Mouse (Mus musculus): ENCODE data around the gene Apopt1. TPM values are rescaled to one million over a fixed set of nuclear protein-coding genes. Genes with fewer than 3 reads are reported as not detected.

Gene Apopt1
- polyA plus RNA-seq, 1 experiment from 2014 or later, result 52.5 TPM

GRCm38 (mm10) chr12:111677882-111678669, 35.0 kb upstream of the Apopt1 start, which contains the start of gene Trmt61a:
Trmt61a (plus strand) TSS chr12:111678105.
- H3K9ac ChIP-seq (ENCODE audit: low read depth, low read length), result peak within 1 kb of the TSS; percentile 72
- H3K4me3 ChIP-seq (ENCODE audit: low read depth, low read length), result peak within 1 kb of the TSS; percentile 90
- ATAC-seq (ENCODE audit: low FRiP score) (peak; percentile 87), DNase-seq (ENCODE audit: low spot score) (peak; percentile 98)
- H3K9me3 ChIP-seq (ENCODE audit: control insufficient read depth, low read length), result no peaks in the 10 kb centered on the region
- H3K4me1 ChIP-seq (replicated peaks; ENCODE audit: control insufficient read depth, insufficient read depth, low read length), result peaks cover 9% of the 10 kb centered on the region; the same call in 1 of the 2 replicates
- peak within 1 kb of the TSS; percentile 84 for H3K4me2 ChIP-seq (replicated peaks; ENCODE audit: low read depth, low read length)
- under 1% methylated on average over 51 of the region's 51 CpGs for WGBS
- no peaks in the 10 kb centered on the region for H3K27me3 ChIP-seq (ENCODE audit: control insufficient read depth, insufficient read depth, low read length)
- H3K27ac ChIP-seq (ENCODE audit: low read depth, low read length), result peak within 1 kb of the TSS; percentile 85
- H3K36me3 ChIP-seq (ENCODE audit: control insufficient read depth, insufficient read depth, low read length), result no peaks in the 10 kb centered on the region

DNA sequence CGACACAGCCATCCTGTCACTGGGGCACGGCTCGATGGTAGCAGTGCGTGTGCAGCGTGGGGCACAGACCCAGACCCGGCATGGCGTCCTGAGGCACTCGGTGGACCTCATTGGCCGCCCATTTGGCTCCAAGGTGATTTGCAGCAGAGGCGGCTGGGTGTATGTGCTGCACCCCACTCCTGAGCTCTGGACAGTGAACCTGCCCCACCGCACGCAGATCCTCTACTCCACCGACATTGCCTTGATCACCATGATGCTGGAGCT, 34.5 kb upstream of the Apopt1 start:
- H3K36me3 ChIP-seq (ENCODE audit: control insufficient read depth, insufficient read depth, low read length), result no peaks in the 10 kb centered on the region
- H3K4me3 ChIP-seq (ENCODE audit: low read depth, low read length), result peak overlapping the region; percentile 90
- peaks cover 9% of the 10 kb centered on the region; the same call in 1 of the 2 replicates for H3K4me1 ChIP-seq (replicated peaks; ENCODE audit: control insufficient read depth, insufficient read depth, low read length)
- H3K4me2 ChIP-seq (replicated peaks; ENCODE audit: low read depth, low read length), result peak overlapping the region; percentile 84
- ATAC-seq (ENCODE audit: low FRiP score) (no peak), DNase-seq (ENCODE audit: low spot score) (no peak)
- 10% methylated on average over 13 of the region's 13 CpGs for WGBS
- H3K9me3 ChIP-seq (ENCODE audit: control insufficient read depth, low read length), result no peaks in the 10 kb centered on the region
- H3K9ac ChIP-seq (ENCODE audit: low read depth, low read length), result peak overlapping the region; percentile 72
- H3K27me3 ChIP-seq (ENCODE audit: control insufficient read depth, insufficient read depth, low read length), result no peaks in the 10 kb centered on the region
- no peak overlapping the region for H3K27ac ChIP-seq (ENCODE audit: low read depth, low read length)

GRCm38 (mm10) chr12:111678997-111679396, 34.1 kb upstream of the Apopt1 start:
- ATAC-seq (ENCODE audit: low FRiP score) (no peak), DNase-seq (ENCODE audit: low spot score) (no peak)
- no peaks in the 10 kb centered on the region for H3K27me3 ChIP-seq (ENCODE audit: control insufficient read depth, insufficient read depth, low read length)
- H3K4me2 ChIP-seq (replicated peaks; ENCODE audit: low read depth, low read length), result peak overlapping the region; percentile 84
- peaks cover 9% of the 10 kb centered on the region; the same call in 1 of the 2 replicates for H3K4me1 ChIP-seq (replicated peaks; ENCODE audit: control insufficient read depth, insufficient read depth, low read length)
- no peaks in the 10 kb centered on the region for H3K36me3 ChIP-seq (ENCODE audit: control insufficient read depth, insufficient read depth, low read length)
- no peak overlapping the region for H3K27ac ChIP-seq (ENCODE audit: low read depth, low read length)
- WGBS, result 53% methylated on average over 7 of the region's 7 CpGs
- H3K9me3 ChIP-seq (ENCODE audit: control insufficient read depth, low read length), result no peaks in the 10 kb centered on the region
- H3K9ac ChIP-seq (ENCODE audit: low read depth, low read length), result peak overlapping the region; percentile 72
- peak overlapping the region; percentile 90 for H3K4me3 ChIP-seq (ENCODE audit: low read depth, low read length)

GRCm38 (mm10) chr12:111680661-111681060, 32.4 kb upstream of the Apopt1 start:
- H3K27ac ChIP-seq (ENCODE audit: low read depth, low read length), result no peak overlapping the region
- DNase-seq (ENCODE audit: low spot score), result no peak
- H3K4me3 ChIP-seq (ENCODE audit: low read depth, low read length), result no peak overlapping the region
- ATAC-seq (ENCODE audit: low FRiP score), result no peak
- H3K4me1 ChIP-seq (replicated peaks; ENCODE audit: control insufficient read depth, insufficient read depth, low read length), result peaks cover 9% of the 10 kb centered on the region; the same call in 1 of the 2 replicates
- H3K36me3 ChIP-seq (ENCODE audit: control insufficient read depth, insufficient read depth, low read length), result no peaks in the 10 kb centered on the region
- H3K4me2 ChIP-seq (replicated peaks; ENCODE audit: low read depth, low read length), result no peak overlapping the region
- H3K27me3 ChIP-seq (ENCODE audit: control insufficient read depth, insufficient read depth, low read length), result no peaks in the 10 kb centered on the region
- WGBS, result 95% methylated on average over 13 of the region's 13 CpGs
- H3K9me3 ChIP-seq (ENCODE audit: control insufficient read depth, low read length), result no peaks in the 10 kb centered on the region
- no peak overlapping the region for H3K9ac ChIP-seq (ENCODE audit: low read depth, low read length)

DNA sequence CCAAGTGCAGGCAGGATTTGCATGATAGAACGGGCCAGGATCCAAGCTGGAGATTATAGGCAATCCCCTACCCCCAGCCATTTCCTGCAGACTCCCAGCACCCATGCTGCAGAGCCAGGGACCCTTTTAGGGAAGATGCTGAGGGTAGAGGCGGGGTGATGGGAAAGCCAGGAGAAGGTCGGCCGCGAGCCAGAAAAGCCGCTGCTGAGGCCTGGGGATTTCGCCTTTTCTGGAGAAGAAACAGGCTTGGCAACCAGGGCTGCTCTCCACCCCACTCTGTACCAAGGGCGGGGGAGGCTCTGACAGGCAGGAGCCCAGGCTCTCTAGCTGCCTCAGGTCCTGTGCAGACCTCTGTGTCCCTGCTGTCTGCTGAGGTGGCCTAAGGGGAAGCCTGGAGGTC, 31.8 kb upstream of the Apopt1 start:
- H3K4me3 ChIP-seq (ENCODE audit: low read depth, low read length), result no peak overlapping the region
- WGBS, result 80% methylated on average over 8 of the region's 8 CpGs
- H3K9me3 ChIP-seq (ENCODE audit: control insufficient read depth, low read length), result no peaks in the 10 kb centered on the region
- no peak for ATAC-seq (ENCODE audit: low FRiP score)
- no peaks in the 10 kb centered on the region for H3K36me3 ChIP-seq (ENCODE audit: control insufficient read depth, insufficient read depth, low read length)
- no peak overlapping the region for H3K9ac ChIP-seq (ENCODE audit: low read depth, low read length)
- H3K27me3 ChIP-seq (ENCODE audit: control insufficient read depth, insufficient read depth, low read length), result no peaks in the 10 kb centered on the region
- no peak overlapping the region for H3K27ac ChIP-seq (ENCODE audit: low read depth, low read length)
- no peak for DNase-seq (ENCODE audit: low spot score)
- H3K4me2 ChIP-seq (replicated peaks; ENCODE audit: low read depth, low read length), result no peak overlapping the region
- H3K4me1 ChIP-seq (replicated peaks; ENCODE audit: control insufficient read depth, insufficient read depth, low read length), result peaks cover 9% of the 10 kb centered on the region; the same call in 1 of the 2 replicates

- 76% methylated on average over 5 of the region's 5 CpGs for WGBS
Observed at GRCm38 (mm10) chr12:111682003-111682402, 31.1 kb upstream of the Apopt1 start.

GRCm38 (mm10) chr12:111682806-111683205, 30.3 kb upstream of the Apopt1 start:
- ATAC-seq (ENCODE audit: low FRiP score), result no peak
- no peaks in the 10 kb centered on the region for H3K36me3 ChIP-seq (ENCODE audit: control insufficient read depth, insufficient read depth, low read length)
- peaks cover 12% of the 10 kb centered on the region; the same call in 1 of the 2 replicates for H3K4me1 ChIP-seq (replicated peaks; ENCODE audit: control insufficient read depth, insufficient read depth, low read length)
- no peak overlapping the region for H3K27ac ChIP-seq (ENCODE audit: low read depth, low read length)
- H3K27me3 ChIP-seq (ENCODE audit: control insufficient read depth, insufficient read depth, low read length), result no peaks in the 10 kb centered on the region
- DNase-seq (ENCODE audit: low spot score), result no peak
- no peak overlapping the region for H3K9ac ChIP-seq (ENCODE audit: low read depth, low read length)
- H3K9me3 ChIP-seq (ENCODE audit: control insufficient read depth, low read length), result no peaks in the 10 kb centered on the region
- WGBS, result 61% methylated on average over 5 of the region's 5 CpGs
- no peak overlapping the region for H3K4me3 ChIP-seq (ENCODE audit: low read depth, low read length)
- H3K4me2 ChIP-seq (replicated peaks; ENCODE audit: low read depth, low read length), result no peak overlapping the region

More at GRCm38 (mm10) chr12:111682003-111682402, 31.1 kb upstream of the Apopt1 start:
- Histone ChIP-seq H3K9me3 (ENCODE audit: control insufficient read depth, low read length) (no peaks in the 10 kb centered on the region), H3K4me3 (ENCODE audit: low read depth, low read length) (no peak overlapping the region), H3K4me1 (replicated peaks; ENCODE audit: control insufficient read depth, insufficient read depth, low read length) (peaks cover 8% of the 10 kb centered on the region; the same call in 1 of the 2 replicates), H3K9ac (ENCODE audit: low read depth, low read length) (no peak overlapping the region), H3K36me3 (ENCODE audit: control insufficient read depth, insufficient read depth, low read length) (no peaks in the 10 kb centered on the region), H3K4me2 (replicated peaks; ENCODE audit: low read depth, low read length) (no peak overlapping the region), H3K27ac (ENCODE audit: low read depth, low read length) (0 out of 2 replicates have a peak overlapping the region, but pooled peaks have one; percentile 9), H3K27me3 (ENCODE audit: control insufficient read depth, insufficient read depth, low read length) (no peaks in the 10 kb centered on the region)
- DNase-seq (ENCODE audit: low spot score) (no peak), ATAC-seq (ENCODE audit: low FRiP score) (no peak)

GRCm38 (mm10) chr12:111686390-111686789, 26.7 kb upstream of the Apopt1 start:
- no peak overlapping the region for H3K4me3 ChIP-seq (ENCODE audit: low read depth, low read length)
- H3K9ac ChIP-seq (ENCODE audit: low read depth, low read length), result no peak overlapping the region
- H3K9me3 ChIP-seq (ENCODE audit: control insufficient read depth, low read length), result no peaks in the 10 kb centered on the region
- H3K27ac ChIP-seq (ENCODE audit: low read depth, low read length), result no peak overlapping the region
- DNase-seq (ENCODE audit: low spot score) (no peak), ATAC-seq (ENCODE audit: low FRiP score) (no peak)
- H3K36me3 ChIP-seq (ENCODE audit: control insufficient read depth, insufficient read depth, low read length), result no peaks in the 10 kb centered on the region
- H3K4me2 ChIP-seq (replicated peaks; ENCODE audit: low read depth, low read length), result no peak overlapping the region
- H3K4me1 ChIP-seq (replicated peaks; ENCODE audit: control insufficient read depth, insufficient read depth, low read length), result peaks cover 18% of the 10 kb centered on the region
- H3K27me3 ChIP-seq (ENCODE audit: control insufficient read depth, insufficient read depth, low read length), result no peaks in the 10 kb centered on the region
- WGBS, result 88% methylated on average over 4 of the region's 4 CpGs
